Mouse (Mus musculus): Measurements from ENCODE around the gene Fbxw4.
A peak's percentile ranks its signal among the peaks of the same experiment; 100 is the strongest.
"Not testable (repeated sequence)": the region's sequence is repeated elsewhere in the genome, so short reads cannot be mapped to it uniquely, and the experiment has no call there.

Fbxw4 gene

GRCm38 (mm10) chr19:45656810-45657595, 3.1 kb downstream of the Fbxw4 start:
- no peak for DNase-seq (ENCODE audit: low spot score in 2 of 2)

GRCm38 (mm10) chr19:45655870-45656269, 4.2 kb downstream of the Fbxw4 start:
- no peak for DNase-seq (ENCODE audit: low spot score in 2 of 2)

GRCm38 (mm10) chr19:45653986-45654385, 6.1 kb downstream of the Fbxw4 start:
- no peak for DNase-seq (ENCODE audit: low spot score in 2 of 2)

DNA sequence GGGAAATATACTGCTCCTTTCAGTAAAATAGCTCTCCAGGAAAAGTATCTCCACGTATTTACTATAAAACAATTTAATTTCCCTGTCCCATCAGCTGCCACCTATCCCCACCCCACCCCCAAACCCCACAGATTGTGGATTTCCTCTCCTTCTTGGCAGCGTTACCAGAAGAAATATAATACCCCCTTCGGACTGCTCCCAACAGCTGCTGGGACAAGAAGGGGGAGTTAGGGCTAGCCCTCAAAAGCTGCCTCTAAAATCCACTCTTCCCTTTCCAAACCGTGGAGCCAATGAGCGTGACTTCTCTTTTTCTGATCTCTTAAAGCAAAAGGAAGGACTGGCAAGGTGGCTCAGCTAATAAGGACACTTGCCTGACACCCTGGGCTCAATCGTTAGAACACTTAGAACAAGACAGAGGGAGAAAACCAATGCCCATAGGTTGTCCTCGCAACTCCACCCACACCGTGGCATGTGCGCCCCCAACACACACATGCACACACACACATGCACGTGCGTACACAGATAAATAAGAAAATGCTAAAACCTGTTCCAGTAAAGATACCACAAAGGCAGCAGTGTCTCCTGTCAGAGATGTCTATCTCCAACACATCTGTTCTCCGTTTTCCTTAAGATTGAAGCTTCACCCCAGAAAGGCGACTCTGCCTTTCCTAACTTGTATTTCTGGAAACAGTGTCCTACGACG, 7.7 kb downstream of the Fbxw4 start:
- no peak for DNase-seq (ENCODE audit: low spot score in 2 of 2)

- no peak for DNase-seq (ENCODE audit: low spot score in 2 of 2)
These were observed 8.6 kb downstream of the Fbxw4 start for GRCm38 (mm10) chr19:45651524-45651923.

DNA sequence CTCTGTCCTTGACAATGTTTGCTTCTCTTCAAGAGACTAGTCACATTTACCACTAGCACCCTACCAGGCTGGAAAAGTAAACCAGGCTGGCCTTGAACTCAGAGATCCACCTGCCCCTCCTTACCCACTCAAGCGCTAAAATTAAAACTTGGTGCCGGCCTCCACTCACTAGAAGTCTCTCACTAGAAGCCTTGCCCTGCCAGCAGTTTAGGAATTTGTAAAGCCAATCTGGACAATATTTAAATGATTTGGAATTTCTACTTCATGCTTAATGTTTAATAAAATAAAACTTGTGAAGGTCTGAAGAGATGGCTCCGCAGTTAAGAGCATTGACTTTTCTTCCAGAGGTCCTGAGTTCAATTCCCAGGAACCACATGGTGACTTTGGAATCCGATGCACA, 10.3 kb downstream of the Fbxw4 start:
- DNase-seq (ENCODE audit: low spot score in 2 of 2) = no peak

GRCm38 (mm10) chr19:45648469-45648868, 11.6 kb downstream of the Fbxw4 start:
- not testable (repeated sequence) for DNase-seq (ENCODE audit: low spot score in 2 of 2)

DNA sequence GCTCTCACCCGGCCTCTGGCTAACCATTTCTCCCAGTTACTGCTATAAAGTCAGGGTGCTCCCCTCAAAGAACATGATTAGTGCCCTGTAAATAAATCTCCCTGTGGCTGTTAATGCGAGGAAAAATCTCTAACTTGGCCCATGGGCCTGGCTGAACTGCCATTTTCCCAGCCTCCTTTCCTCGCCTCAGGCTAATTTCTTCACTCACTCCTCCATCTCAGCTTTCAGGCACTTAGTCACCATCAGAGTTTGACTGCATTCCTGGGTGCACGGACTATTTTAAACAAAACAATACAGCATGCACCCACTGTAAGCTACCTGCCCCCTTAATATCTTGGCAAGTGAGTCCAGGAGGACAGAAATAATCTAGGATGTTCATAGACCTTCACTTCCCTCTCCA, 13.2 kb downstream of the Fbxw4 start:
- no peak for DNase-seq (ENCODE audit: low spot score in 2 of 2)

GRCm38 (mm10) chr19:45640691-45641090, 19.4 kb downstream of the Fbxw4 start:
- peak in 1 of 2 experiments; percentile 27 for DNase-seq (ENCODE audit: low spot score in 2 of 2)

- no peak for DNase-seq (ENCODE audit: low spot score in 2 of 2)
These were observed 24.2 kb downstream of the Fbxw4 start for GRCm38 (mm10) chr19:45635960-45636359.

DNA sequence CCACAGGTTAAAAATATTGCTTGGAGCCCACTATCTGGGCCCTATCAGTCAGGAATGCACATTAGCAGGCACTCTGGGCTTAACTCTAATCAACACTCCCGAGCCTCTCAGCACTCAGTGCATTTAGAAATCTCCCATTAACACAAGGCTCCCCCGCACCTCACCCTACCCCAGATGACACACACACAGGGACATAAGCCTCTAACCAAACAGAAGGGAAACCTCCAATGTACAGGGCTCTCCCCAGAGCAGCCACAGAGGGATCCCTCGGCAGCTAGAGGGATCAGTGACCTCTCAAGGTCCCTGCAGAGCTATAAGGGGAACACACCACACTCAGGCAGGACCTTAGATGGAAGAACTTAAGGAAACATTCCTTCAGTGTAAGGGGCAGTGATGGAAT, 28.5 kb downstream of the Fbxw4 start:
- DNase-seq (ENCODE audit: low spot score in 2 of 2) = no peak

DNA sequence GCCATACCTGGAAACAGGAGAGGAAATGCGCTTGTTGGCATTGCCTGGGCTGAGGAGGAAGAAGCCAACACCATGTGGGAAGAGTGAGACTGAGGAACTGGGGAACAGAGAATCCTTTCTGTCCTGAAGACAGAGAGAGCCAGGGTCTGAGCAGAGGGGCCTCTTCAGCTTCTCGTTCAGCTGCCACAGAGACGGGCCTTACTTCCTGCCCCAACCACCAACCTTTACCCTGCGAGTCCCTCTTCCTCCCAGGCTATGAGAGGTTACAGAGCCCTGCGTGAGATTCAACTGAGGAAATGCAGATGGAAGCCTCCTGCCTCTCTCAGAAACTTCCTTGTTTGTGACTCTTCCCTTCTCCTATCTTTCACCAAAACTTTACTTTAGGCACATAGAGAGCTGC, 29.2 kb downstream of the Fbxw4 start:
- DNase-seq (ENCODE audit: low spot score in 2 of 2) = no peak

DNA sequence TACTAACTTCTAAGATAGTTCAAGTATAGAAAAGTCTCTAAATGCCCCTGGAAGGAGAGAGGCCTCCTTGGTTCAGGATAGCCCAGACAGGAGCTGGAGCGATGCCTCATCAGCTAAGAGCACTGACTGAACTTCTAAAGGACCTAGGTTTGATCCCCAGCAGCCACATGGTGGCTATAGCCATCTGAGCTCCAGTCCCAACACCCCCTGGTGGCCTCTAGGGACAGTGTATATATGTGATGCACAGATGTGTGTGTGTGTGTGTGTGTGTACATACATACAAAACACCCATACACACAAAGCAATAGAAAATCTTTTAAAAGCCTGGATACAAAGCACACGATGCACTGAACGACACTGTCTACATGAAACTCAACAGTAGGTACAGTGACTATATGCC, 30.9 kb downstream of the Fbxw4 start:
- DNase-seq (ENCODE audit: low spot score in 2 of 2) = no peak

DNA sequence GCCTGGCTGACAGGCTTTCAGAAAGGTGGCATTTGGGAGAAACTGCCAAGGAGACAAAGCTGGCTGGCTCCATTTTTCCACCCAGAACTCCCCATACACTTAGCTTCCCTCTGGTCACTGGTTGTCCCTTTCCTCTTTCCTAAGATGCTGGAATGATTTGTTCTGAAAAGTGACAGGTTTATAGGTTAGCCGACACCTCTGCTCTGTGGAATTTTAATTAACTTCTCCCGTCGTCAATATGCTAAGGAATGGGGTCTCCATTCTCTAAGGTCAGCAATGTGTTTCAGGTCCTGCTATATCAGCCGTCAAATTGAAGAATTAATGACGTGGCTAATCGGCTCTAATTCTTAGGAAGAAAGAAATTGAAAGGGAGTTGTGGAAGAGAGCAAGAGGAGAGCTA, 31.5 kb downstream of the Fbxw4 start:
- DNase-seq (ENCODE audit: low spot score in 2 of 2) = no peak

DNA sequence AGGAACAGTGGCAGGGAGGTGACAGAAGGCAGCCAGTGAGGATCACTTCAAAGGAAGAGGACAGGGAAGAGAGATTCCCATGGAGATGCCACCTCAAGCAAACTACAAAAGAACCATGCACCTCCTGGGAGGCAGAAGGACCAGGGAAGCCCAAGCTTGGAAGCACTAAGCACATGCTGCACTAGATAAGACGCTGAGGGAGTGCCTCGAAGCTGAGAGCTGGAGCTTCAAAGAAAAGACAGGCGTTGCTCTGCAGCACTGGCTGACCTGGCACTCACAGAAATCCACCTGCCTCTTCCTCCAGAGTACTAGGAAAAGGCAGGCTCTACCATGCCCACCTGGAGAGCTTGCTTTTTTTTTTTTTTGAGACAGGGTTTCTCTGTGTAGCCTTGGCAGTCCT, 33.1 kb downstream of the Fbxw4 start:
- DNase-seq (ENCODE audit: low spot score in 2 of 2) = no peak

DNA sequence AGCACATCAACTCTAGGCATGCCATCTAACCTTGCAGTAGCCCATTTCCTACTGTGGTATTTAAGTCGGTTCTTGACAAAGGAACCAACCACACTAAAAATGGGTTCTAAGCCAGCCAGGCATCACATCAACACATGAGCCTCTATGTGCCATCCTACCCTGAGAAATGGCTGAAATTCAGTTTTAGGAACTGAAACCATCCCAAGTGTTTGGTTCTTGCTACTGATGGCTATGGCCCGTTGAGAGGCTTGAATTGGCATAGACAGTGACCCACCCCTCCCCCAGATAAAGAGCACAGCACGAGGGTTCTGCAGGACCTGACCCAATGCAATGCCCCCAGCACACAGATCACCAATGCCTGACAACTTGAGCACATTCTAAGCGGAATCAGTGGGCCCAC, 36.4 kb downstream of the Fbxw4 start:
- DNase-seq (ENCODE audit: low spot score in 2 of 2) = no peak

- no peak for DNase-seq (ENCODE audit: low spot score in 2 of 2)
These were observed 38.0 kb downstream of the Fbxw4 start for GRCm38 (mm10) chr19:45622144-45622543.

GRCm38 (mm10) chr19:45621061-45621460, 39.1 kb downstream of the Fbxw4 start:
- no peak for DNase-seq (ENCODE audit: low spot score in 2 of 2)

DNA sequence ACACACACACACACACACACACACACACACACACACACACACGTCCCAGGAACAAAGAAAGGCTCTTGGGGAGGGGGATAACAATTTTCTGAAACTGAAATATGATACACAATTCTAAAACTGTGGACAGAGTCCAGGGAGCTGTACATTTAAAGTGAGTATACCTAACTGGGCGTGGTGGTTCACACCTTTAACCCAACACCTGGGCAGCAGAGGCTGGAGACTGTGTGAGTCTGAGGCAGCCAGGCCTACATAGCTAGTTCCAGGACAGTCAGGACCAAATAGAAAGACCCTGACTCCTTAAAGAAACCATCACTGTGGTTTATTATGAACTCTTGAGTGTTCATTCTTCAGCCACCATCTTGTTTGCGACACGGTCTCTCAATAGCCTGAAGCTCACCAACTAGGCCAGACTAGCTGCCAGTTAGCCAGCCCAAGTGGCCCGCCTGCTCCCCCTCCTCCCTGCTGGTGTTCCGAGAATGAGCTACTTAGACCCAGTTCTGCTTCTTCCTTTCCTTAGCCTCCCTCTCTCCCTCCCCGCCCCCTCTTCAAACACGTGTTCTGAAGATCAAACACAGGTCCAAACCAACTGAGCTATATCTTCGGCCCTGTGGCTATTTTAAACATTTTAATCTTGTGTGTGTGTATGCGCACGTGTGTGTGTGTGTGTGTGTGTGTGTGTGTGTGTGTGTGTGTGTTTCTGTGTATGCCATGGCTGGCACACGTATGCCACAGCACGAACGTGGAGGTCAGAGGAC, 40.2 kb downstream of the Fbxw4 start:
- no peak for DNase-seq (ENCODE audit: low spot score in 2 of 2)

GRCm38 (mm10) chr19:45618184-45618583, 41.9 kb downstream of the Fbxw4 start:
- DNase-seq (ENCODE audit: low spot score in 2 of 2) = no peak

- no peak for DNase-seq (ENCODE audit: low spot score in 2 of 2)
These were observed 43.4 kb downstream of the Fbxw4 start for GRCm38 (mm10) chr19:45616735-45617134.

DNA sequence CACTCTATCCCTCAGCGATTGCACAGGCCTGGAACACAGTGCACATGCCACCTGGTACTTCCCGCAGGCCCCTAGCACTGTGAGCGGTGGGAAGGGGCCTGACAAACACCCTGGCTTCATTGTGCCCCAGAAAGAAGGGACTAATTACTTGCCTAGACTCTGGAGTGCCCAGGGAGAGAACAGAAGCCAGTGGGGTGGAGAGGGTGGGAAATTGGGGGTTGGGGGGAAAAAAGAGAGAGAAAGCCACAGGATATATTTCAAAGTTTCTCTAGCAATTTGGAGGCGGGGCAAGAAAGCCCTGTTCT, 43.9 kb downstream of the Fbxw4 start:
- no peak for DNase-seq (ENCODE audit: low spot score in 2 of 2)
